Mouse (Mus musculus) hematopoietic stem cell, adult 5-6 weeks (primary cell): ENCODE results near the gene Mdfi. TPM values are rescaled to one million over a fixed set of nuclear protein-coding genes. Genes with fewer than 3 reads are reported as not detected.

ENCODE experiments used
- ATAC-seq, 2 experiments: fragments of 125-278 bp in 1 of 2; replicated peaks in 1 of 2; 2 replicates each; pipeline ENCODE4 v1.8.0; 2016 to 2017; ENCODE audit warnings: inconsistent platforms in 2 of 2, mild to moderate bottlenecking in 2 of 2, moderate number of reproducible peaks in 2 of 2, low read depth in 1 of 2, moderate TSS enrichment in 1 of 2; ENCODE audit not compliant: low FRiP score in 2 of 2, poor library complexity in 2 of 2, severe bottlenecking in 2 of 2, insufficient read depth in 1 of 2, low TSS enrichment in 1 of 2
- total RNA-seq: library from RNA; stranded (forward); fragments of 172-1452, 232-1000 nt; gene quantifications from 2 replicates; pipeline ENCODE4 v1.2.3, GENCODE M21; 2017

The Mdfi gene
- total RNA-seq, 1 experiment from 2014 or later: 33.8 TPM

DNA sequence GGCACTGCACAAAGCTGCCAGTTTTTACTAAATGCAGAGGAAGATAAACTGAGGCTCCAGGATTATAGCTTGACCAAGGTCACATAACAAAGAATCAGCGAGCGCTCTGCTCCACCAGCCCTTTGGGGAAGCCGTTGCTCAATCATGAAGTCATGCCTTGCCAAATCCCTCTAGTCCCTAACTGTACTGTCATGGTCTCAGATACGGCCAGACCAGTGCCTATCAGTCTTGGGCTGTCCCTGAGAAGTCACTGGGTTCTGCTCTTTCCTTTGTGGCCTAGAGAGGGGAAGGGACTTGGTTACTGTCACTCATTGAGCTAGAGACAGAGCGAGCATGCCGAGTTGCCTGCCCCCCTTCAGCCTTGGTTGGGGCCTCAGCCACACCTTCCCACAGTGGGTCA, 50.1 kb downstream of the Mdfi start:
- peak; percentile 37 to 51; a peak in 2 of 4 replicates for ATAC-seq

DNA sequence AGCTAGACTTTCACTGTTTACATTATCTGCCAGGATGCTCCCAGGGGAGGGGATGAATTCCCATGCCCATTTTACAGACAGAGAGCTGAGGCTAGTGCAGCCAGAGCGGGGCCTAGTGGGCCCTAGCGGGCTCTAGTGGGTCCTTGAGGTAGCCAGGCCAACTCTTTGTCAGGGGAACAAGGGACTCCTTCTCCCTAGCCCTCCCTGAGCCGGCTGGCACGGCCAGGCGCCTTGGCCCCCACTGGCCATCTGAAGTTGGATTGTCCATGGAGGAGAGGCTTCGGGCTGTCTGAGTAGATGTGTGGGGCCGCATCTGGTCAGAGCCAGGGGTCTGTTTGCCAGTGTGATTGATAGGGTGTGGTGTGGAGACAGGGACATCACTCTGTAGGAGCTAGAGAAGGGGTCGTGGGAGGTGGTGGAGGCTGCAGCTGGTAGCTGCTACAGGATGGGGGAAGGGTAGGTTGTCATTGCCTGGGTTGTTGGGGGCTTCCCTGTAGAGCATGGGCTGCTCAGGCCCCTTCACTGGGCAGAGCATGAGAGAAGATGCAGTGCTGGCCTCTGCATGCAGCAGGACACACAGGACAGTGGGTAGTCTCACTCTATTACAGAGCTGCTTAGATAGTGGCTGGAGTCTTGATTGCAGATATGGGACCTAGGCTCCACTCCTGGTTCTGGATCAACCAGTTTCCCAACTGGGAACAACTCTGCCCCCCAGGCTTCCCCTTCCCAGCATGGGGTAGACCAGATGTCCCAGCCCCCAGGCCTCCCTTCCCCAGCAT, 50.9 kb downstream of the Mdfi start:
- no peak for ATAC-seq

DNA sequence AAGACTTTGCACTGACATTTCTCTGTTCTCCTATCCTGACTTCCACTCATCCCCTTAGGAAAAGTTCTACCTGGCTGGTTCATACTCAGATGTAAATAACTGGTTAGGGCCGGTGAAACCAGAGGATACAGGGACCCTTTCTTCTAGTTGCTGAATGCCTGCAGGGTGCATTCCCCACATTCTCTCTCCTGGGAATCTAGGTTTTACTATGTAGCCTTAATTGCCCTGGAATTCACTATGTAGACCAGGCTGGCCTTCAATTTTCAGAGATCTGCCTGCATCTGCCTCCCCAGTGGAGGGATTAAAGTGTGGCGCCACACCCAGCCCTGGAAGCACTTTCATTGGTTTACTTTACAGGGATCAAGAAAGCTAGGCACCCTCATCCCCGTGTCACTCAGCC, 52.0 kb downstream of the Mdfi start:
- ATAC-seq: no peak

DNA sequence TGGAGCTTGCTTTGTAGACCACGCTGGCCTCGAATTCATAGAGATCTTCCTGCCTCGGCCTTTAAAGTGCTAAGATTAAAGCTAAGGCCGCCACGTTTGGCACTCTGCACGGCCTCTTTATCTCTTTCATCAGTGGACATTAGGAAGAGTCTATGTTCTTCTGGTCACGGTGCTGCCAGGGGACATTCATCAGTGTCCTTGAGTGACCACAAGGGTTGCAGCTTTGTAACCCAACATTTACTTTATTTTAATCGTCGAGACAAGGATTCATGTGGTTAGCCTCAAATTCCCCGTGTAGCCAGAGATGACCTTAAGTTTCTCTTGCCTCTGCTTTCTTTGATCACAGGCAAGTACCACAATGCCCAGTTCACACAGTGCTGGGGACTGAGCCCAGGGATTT, 54.0 kb downstream of the Mdfi start:
- ATAC-seq: no peak

DNA sequence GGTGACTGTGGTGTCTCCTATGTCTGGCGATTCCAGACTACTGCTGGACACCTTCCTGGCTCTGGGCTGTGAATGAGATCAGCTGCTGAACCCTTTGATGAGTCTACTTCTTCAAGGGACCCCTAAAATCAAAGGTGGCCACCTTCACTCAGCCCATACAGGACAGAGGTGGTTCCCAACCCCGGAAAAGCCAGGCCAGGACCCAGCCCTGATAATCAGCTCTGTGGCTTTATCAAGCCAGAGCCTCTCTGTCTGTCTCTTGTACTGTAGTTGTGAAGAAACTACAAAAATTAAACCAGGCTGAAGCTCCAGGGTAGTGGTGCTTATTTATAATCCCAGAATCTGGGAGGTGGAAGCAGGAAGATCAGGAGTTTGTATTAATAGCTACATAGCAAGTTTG, 57.4 kb downstream of the Mdfi start:
- ATAC-seq: no peak

DNA sequence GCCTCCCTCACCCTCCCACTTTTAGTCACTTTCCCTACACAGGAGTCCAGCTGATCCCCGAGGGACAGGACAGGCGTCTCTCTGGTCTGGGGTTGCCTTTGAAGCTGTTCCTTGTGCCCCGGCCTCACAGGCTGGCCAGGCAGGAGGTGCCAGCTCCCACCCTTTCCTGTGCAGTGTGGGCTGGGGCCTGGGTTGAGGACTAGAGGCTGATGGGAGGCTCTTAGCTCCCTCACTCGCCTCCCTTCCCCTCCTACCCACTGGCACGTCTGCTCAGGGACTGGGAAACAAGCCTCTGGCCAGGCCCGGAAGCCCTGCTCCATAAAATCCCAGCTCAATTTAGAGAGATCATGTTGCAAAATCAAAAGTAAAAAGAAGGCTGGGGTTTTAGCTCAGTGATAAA, 60.9 kb downstream of the Mdfi start:
- ATAC-seq: no peak

DNA sequence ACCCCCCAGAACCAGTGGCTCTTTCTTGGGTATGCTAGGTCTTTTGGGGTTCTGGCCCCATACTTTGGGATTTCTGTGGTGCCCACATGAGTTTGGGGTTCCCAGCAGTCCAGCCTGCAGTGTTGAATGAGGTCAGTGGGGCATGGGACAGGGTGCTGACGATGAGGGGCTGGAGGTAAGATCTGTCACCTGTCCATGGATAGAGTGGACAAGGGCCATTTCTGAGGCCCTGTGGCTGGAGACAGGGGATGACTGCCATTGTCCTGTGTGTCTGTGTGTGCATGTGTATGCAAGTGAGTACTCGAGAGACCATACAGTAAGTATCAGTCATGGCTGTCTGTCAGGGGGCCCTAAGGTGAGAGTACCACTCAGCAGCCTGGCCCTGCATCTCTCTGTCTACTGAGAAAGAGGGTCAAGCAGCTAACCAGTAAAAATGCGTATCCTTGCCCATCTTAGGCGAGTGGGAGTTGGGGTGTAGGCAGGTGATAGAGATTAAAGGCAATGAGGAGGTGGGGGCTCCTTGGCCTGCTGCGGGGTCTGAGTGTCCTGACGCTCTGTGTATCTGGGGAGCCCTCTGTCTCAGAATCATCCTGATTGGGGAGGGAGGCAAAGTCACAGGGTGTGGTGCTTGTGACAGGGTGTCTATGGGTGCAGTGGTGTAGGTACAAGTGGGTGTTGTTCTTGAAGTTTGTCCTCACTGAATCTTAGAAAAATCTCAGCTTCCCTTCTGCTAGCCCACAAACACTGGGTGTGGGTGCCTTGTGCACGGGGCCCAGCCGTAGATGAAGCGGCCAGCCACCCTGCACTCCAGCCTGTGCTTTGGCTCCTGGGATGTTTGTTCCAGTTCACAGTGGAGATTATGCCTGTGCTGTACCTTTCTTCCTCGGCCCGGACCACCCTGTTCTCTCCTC, 64.8 kb downstream of the Mdfi start:
- ATAC-seq: no peak

DNA sequence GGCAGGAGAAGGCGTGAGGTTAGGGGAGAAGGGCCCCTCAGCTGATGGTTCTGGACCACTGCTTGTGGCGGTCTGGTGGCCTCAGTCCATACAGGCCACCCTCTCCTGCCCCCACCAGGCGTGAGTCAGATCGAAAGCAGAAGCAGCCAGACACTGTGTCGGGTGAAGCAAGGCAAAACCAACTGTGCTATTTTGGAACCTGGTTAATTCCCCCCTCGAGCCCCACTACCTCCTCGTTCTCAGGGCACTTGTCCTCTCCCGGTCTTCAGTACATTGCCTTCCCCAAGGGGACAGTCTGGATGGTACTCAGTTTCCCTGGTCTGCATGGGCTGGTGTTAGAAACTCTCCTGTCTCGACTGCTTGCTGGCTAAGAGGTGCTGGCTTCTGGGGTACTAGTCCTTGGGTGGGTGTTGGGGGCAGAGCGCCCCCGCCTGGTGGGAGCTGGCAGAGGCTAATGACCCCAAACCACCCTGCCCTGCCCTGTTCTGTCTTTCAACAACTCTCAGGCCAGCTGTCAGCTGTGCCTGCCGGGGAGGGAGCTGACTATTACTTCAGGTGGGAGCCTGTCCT, 65.7 kb downstream of the Mdfi start:
- peak; percentile 70 to 77 for ATAC-seq

DNA sequence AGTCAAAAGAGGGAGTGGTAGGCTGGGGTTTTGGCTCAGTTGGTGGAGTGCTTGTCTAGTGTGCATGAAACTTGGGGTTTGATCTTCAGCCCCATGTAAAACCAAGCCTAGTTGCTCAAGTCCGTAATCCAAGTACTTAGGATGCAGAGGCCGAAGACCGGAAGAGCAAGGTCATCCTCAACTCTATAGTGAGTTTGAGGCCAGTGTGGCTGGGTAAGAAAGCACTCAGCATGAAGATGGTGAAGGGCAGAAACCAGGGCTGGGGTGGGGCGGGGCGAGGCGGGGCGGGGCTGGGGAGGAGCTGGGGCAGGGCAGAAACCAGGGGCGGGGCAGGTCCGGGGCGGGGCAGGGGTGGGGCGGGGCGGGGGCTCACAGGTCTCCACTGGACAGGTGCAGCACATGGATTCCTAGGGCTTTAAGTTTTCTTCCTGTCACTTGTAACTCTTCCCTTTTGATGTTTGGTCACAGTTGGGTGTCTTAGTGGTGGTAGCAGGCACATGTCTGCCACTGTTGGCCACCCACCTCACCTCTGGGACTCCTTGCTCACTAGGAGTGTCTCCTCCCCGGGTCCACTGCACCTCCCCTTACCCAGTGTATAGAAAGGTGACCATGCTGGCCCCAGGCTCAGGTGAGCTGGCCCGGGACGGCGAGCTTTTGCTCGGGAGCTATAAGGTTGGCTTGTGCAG, 66.9 kb downstream of the Mdfi start:
- ATAC-seq: no peak

DNA sequence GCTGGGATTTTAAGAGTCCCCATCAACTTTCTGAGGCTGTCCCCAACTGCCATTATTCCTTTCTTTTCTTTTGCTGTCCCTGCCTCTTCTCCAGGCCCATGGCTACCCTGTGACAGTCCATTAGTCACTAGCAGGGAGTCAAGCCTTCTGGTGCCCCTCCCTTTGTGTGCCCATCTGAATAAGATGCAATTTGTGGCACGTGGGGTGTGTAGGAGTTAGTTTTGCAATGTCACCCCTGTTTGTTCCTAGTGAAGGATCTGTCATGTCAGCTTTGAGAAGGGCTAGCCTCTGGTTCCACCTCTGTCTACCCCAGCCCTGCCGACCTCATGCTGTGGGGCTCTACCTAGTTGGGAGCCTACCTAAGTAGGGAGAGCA, 67.4 kb downstream of the Mdfi start:
- ATAC-seq: no peak; a peak in 1 of 4 replicates

DNA sequence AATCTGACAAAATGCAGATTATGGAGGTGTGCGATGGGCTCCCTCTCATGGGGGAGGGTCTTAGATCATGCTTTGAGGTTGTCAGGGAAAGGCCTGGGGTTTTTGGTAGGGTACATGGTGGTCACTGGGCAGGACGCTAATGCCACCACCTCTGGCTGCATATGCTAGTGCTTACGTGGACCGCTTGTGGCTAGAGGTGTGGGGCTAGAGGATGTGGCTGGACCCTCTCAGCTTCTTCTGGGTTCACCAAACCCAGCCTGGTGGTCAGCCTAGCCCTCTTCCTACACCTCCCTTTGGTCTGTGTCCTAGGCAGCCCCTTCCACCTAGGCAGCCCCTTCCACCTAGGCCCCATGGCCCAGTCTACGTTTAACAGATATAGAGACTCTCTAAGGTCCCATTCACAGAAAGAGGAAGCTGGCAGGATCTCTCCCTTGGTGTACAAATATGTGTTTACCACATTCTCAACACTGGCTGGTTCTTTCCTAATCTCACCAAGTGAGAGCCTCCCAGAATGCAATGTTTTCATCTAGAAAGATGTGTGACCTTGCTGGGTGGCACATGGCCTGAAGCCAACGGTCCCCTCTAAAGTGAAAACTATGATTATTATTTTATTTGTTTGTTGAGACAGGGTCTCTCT, 68.0 kb downstream of the Mdfi start:
- peak; percentile 50 to 51; a peak in 3 of 4 replicates for ATAC-seq

DNA sequence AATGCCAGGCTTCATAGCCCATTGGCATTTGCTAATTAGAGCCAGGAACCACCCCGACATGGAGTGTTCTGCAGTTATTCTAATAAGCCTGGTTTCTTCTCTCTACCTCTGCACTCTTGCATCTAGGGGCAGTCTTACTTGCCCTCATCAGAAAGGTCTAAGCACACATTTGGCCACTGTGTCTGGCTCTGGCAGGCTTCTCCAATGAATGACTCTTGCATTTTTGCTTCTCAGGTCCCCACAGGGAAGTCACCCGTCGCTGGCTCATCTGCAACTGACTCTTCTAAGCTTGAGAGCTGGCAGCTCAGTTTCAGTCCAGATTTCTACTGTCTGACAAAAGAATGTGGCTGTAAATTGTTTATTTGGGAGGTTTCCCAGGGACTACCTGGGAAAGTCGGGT, 68.5 kb downstream of the Mdfi start:
- ATAC-seq: no peak

Other genes starting within 250 kb of the Mdfi start
- gene Bysl, start 223.2 kb downstream of the Mdfi start, total RNA-seq: 6.9 and 12.1 TPM in 2 replicates
- gene Med20, start 223.1 kb downstream of the Mdfi start, total RNA-seq: 18.0 and 33.5 TPM in 2 replicates
- gene Gm20517, start 223.1 kb downstream of the Mdfi start, total RNA-seq: 3.1 and 7.0 TPM in 2 replicates
- 5.4 and 8.3 TPM in 2 replicates for gene Usp49, start 204.0 kb downstream of the Mdfi start, total RNA-seq
- 23.4 and 49.8 TPM in 2 replicates for gene Tomm6, start 146.3 kb downstream of the Mdfi start, total RNA-seq
- 1.4 TPM in 2 replicates for gene Frs3, start 145.7 kb downstream of the Mdfi start, total RNA-seq
- gene Gm21981, start 140.2 kb downstream of the Mdfi start, total RNA-seq: not detected in 2 replicates
- gene Prickle4, start 140.0 kb downstream of the Mdfi start, total RNA-seq: 1.0 and 3.7 TPM in 2 replicates
- gene Pgc, start 107.8 kb downstream of the Mdfi start, total RNA-seq: not detected in 2 replicates
- 7.4 and 10.9 TPM in 2 replicates for gene Tfeb, start 97.7 kb downstream of the Mdfi start, total RNA-seq
- 7.0 and 7.1 TPM in 2 replicates for gene Foxp4, start 90.0 kb upstream of the Mdfi start, total RNA-seq
- not detected in 2 replicates for gene 1700122O11Rik, start 203.6 kb upstream of the Mdfi start, total RNA-seq